Mouse (Mus musculus) left cerebral cortex, adult 8-10 months (tissue): ENCODE data around the gene Ankra2. TPM values are rescaled to one million over a fixed set of nuclear protein-coding genes. Genes with fewer than 3 reads are reported as not detected.

Experiments
- DNase-seq, 2 experiments: peaks; one replicate each; pipeline ENCODE4 v3.0.0; 2022; ENCODE audit warnings: low spot score in 2 of 2
- total RNA-seq, 4 experiments: library from RNA; stranded (reverse); gene quantifications; 2 replicates each; pipeline ENCODE4 v1.2.4; 2022

The Ankra2 gene
- total RNA-seq, 4 experiments from 2014 or later = 43.8 to 48.6 (median 47.9) TPM

DNA sequence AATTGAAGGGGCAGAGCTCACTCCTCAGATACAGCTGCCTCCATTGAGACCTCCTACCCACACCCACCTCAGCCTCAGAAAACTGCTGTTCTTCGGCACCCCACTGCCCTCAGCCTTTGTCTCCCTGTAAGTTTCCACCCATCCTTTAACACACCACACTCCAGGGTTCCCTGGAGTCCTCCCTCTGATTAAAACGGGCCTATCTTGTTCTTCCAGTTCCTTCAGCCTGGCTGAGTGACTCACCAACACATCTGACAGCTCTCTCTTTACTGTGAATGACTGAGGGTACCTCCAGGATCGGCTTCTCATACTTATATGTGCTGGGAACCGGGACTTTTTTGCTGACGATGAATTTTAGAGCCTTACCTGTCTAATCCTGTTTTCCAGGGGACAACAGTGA, 33.2 kb downstream of the Ankra2 start:
- DNase-seq = no peak

DNA sequence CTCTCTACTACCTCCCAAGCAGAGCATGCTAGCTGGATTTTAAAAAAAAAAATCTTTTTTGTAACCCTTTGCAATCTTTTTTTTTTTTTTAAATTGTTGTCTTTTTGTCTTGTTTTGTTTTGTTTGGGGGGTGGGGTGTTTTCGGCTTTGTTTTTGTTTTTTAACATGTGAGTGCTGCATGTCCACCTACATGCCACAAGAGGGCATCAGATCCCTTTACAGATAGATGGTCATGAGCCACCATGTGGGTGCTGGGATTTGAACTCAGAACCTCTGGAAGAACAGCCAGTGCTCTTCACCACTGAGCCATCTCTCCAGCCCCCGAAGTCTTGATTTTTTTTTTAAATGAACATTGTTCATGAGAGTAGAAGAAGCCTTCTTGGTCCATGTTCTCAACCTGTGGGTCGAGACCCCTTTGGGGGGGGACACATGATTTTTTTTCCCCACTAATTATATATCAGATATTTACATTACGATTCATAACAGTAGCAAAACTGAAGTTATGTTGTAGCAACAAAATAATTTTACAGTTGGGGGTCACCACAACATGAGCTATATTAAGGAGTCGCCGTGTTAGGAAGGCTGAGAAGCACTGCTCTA, 35.1 kb downstream of the Ankra2 start:
- no peak for DNase-seq

DNA sequence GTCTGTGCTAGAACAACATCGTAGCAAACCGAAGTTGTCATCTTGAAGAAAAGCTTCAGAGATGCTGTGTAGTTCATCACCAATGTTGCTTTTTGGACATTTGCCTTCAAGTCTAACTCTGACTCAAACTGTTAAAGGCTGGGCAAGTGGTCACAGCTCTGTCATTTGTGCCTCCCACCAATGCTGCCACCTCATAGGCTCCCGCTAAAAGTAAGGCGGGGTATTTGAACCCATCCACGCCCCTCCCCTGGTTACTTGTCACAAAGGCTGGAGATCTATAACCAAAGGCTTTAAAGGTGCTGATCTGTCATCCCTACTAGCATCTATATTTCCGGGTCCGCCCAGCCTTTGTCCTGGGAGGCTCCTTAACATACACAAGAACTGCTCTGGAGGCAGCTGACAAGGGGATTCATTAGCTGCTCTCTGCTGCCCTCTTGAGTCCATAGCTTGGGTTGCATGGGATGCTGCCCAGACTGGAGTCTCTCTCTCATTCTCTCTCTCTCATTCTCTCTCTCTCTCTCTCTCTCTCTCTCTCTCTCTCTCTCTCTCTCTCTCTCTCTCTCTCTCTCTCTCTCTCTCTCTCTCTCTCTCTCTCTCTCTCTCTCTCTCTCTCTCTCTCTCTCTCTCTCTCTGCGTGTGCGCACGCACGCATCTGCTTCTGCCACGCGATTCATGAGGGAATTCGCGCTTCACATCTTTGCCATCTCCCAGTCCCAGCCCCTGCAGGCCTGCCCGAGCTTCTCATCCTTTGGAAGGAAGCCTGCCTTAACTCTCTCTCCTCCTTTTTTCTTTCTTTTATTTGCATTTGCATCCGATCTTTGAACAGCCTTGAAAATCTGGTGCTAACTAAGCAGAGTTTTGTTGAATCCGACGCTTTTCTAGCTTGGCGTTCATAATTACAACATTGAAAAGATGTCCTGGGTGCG, 36.2 kb downstream of the Ankra2 start:
- DNase-seq = peak; percentile 22 to 70

DNA sequence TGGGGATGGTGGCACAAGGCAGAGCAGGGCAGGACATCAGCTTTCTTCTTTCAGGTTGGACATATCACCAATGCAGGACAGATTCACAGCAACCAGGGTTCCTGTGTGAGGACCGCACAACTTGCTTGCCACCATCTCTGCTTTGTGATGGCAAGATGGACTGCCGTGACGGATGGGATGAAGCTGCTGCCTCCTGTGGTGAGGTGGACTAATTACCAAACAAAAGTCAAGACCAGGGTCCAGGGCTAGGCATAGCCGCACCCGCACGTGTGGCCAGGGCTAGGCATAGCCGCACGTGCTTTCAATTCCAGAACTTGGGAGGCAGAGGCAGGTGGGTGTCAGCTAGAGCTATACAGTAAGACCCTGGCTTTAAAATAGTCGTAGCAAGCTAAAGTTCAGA, 42.4 kb downstream of the Ankra2 start:
- DNase-seq = no peak

DNA sequence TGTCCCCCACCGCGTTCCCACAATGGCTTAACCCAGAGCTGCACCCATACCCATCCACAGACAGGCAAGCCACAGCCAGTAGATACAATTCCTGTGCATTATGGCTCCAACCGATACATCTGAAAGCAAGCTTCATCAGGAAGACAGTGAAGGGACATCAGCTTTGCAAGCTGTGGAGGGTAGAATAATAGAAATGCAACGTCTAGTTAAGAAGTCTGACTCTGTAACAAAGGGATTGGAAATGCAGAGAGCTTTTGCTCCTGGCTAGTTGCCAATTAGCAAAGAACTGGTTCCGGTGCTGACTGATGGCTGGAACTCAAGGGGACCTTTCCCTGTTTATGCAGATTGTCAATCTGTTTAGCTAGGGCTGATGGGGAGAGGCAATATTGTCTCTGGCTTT, 43.5 kb downstream of the Ankra2 start:
- no peak for DNase-seq

DNA sequence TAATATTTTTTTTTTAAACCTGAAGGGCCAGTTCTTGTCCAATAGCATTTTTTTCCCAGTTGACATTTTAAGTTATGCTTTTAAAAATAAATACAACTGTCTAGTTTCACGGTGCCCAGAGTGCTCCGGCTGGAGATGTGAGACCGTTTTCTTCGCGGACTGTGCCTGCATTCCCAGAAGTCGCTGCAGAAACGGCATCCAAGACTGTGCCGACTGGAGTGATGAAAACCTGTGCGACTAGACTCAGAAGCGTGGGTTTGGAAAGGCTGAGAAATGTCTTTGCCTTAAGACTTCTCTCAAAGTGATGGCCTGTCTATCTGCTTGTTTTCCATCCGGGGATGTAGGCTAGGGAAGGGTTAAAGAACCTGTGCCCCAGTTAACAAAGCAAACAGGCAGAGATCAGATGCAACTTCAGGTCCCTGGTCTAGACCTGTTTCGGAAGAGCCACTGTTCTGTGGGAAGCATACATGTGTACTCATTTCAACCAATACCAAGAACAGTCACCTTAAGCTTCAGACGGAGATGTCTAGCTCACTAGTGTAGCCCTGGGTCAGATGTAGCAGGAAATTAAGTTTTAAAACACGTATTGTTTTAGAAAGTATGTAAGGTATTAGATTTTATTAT, 44.1 kb downstream of the Ankra2 start:
- no peak for DNase-seq

DNA sequence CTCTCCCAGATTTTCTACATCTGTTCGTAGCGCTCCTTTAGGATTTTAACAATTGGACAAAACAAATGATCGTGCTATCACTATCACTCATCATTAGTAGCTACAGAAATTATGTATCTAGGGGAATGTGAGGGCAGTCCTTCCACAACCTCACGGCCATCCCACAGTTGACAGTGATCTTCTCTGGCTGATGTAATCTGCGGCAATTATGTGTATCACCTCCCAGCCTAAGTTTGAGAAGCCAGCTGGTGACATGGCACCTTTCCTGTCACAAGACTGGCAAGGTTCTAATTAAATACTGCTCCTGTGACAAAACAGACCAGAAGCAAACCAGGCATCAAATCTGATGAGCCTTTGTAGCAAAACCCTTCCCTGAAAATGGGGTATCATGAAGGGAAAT, 45.1 kb downstream of the Ankra2 start:
- no peak for DNase-seq

DNA sequence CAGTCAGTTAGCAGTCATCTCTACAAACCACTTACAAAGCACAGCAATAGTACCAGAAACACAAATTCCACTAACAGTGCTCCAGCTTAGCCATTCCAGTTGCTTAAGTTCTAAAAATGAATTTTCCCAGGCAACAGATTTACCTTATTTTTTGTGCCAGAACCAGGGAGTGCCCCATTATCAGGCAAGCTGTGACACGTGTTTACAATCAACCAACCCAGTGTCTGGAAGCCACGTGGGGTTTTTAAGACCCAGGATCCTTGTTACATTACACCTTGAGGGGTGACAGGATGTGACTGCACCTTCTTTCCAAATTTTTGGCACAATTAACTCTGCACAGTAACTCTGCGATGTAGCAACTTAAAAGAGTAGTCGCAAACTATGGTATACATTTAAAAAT, 45.9 kb downstream of the Ankra2 start:
- no peak for DNase-seq

DNA sequence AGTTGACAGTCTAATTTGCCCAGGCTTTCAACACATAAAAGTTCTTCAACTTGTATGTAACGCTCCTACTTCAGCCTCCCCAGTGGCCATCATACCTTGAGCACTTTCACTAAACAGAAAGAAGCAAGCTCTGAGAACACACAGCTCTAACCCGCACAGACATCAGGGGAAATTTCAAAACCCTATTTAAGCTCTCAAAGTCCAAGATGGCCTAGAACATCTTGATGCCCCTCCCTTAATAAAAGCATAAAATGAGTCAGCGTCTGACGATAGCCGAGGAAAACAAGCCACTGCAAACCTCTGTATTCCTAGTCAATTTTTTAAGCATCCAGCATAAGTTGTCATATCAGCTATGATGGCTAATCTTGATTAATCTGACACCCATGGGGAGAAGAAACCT, 48.7 kb downstream of the Ankra2 start:
- no peak for DNase-seq

DNA sequence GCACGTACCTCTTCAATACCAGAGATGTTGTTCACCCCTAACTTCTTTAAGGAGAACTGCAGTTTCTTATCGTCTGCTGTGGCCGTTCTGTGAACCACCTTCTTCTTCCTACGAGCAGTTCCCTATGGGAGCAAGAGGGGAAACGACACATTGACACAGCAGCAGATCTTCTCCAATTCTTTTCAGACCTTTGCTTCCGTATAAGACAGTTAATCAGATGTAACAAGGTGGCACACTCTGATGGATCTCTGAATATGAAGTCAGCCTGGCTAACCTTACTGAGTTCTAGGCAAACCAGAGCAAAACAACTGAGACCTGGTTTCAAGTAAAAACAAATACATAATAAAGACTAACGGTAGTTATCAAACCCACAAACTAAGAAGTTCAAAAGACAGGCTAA, 50.8 kb downstream of the Ankra2 start:
- no peak for DNase-seq

DNA sequence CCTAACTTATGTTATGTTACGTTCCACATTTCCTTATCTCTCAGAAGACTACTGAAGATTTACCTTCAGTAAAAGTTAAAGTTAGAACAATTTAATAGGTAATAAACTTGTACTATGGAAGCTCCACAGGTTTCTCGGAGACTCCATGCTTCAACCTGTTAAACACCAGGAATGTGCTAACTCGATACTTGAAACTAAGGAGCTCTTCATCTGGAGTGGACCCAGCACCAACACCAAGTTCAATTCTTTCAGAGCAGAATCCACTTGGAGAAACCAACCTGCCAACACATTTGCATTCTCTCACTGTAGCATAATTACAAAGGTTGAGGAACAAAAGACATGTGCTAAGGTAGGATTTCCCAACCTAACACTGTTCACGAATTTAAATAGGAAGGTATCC, 52.2 kb downstream of the Ankra2 start:
- no peak for DNase-seq

DNA sequence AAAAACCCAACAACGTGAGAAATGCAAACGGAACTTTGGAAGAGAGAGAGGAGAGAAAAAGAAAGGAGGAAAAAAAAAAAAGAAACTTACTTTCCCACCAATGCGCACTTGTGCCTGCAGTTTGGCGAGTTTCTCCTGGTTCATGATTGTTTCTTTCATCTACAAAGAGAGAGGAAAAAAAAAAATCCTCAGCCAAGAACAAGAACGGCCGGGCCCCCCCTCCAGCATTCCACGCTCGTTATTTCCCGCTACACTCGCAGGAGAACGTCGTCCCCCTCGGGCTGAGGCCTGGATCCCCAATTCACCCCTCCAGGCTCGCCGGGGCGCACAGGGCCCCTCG, 53.2 kb downstream of the Ankra2 start:
- no peak for DNase-seq

DNA sequence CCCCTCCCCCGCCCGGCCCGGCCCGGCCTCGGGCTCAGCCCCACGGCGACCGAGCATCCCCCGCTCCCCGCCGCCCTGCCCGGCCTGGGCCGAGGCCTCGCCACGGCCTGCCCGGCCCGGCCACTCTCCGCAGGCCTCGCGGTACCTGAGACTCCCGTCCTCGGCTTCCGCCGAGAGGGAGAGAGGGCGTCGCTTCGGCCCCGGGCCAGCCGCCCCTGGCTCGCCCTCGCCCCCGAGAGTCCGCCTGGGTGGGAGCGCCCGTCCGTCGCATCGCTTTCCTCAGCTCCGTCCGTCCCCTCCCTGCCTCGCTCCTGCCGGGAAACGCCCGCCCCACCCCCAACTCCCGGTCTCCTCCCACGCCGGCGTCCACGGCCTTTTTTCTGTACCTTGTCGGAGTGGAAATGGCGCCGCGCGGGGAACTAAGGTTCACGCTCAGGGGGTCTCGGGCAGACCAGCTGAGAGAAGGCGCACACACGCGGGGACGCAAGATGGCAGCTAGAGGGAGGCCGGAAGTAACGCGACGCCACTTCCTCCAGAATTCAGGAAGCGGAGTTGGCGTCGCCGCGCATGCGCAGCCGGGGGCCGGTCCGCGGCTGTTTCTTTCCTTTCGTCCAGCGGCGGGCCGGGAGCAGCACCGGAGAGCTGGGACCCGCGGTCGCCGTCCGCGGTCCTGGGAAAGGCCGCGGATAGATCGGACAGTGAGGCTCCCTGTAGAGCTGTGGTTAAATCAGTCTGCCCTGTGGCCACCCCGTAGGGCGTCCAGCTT, 53.8 kb downstream of the Ankra2 start, which contains the start of gene Btf3:
Btf3 (minus strand) TSS at position 527 of the 766 bp plus-strand sequence.
- peak; percentile 85 to 88 for DNase-seq

DNA sequence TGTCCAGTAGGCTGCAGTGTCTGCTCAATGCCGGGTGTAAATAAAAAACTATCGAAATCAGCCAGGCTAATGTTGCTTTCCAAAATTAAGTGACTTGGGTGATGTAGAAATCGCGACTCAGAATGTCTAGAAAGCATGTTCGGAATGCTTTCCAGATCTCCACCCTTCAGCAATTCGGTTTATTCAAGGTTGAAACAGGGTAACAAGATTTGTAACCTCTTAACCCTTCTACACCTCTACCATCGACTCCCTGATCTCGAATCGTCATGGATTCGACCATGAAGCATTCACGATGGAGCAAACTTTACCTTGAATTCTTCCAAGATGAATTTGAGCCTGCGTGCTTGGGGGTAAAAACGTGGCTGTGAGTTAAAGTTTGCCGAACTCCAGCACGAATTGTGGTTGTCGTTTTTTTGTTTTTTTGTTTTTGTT, 54.4 kb downstream of the Ankra2 start:
- DNase-seq = no peak

DNA sequence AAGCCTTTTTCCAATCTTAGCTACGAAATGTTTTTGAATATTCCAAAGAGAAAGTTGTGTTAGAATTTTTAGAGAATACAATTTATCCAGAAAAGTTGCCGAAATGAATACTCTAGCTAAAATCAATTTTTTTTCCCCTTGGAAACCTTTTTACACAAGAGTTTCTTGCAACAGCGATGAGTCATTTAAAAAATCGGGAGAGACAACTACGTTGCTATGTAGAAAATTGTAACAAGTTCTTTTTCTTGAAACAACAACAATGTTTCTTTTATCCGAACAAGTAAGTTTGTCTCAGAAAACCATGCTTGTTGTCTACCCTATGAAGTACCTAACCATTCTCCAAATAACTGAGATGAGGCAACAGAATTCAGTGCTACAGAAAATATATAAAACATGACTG, 55.0 kb downstream of the Ankra2 start:
- no peak for DNase-seq

Other genes with a start within 250 kb of the Ankra2 start
- 10 to 100 TPM; 29.5 to 41.9 (median 34.7) TPM for gene Arhgef28, start 56.6 kb upstream of the Ankra2 start, total RNA-seq
- 10 to 100 TPM; 22.1 to 25.2 (median 24.3) TPM for gene Utp15, start within 50 bp of the Ankra2 start, total RNA-seq
- not detected for gene Gm21976, start 16.8 kb downstream of the Ankra2 start, total RNA-seq
- 100 to 1,000 TPM; 167 to 188 (median 185) TPM for gene Btf3, start 53.9 kb downstream of the Ankra2 start, total RNA-seq
- 1 to 10 TPM; 1.3 to 1.6 (median 1.5) TPM for gene Foxd1, start 91.2 kb downstream of the Ankra2 start, total RNA-seq
- not detected for gene Gm10320, start 228.9 kb downstream of the Ankra2 start, total RNA-seq